Mouse (Mus musculus): ENCODE measurements around the gene Ncoa3. TPM values are rescaled to one million over a fixed set of nuclear protein-coding genes. Genes with fewer than 3 reads are reported as not detected.
A peak's percentile ranks its signal among the peaks of the same experiment; 100 is the strongest.

Ncoa3 gene
- polyA plus RNA-seq, 1 experiment from 2014 or later = 14.7 TPM

DNA sequence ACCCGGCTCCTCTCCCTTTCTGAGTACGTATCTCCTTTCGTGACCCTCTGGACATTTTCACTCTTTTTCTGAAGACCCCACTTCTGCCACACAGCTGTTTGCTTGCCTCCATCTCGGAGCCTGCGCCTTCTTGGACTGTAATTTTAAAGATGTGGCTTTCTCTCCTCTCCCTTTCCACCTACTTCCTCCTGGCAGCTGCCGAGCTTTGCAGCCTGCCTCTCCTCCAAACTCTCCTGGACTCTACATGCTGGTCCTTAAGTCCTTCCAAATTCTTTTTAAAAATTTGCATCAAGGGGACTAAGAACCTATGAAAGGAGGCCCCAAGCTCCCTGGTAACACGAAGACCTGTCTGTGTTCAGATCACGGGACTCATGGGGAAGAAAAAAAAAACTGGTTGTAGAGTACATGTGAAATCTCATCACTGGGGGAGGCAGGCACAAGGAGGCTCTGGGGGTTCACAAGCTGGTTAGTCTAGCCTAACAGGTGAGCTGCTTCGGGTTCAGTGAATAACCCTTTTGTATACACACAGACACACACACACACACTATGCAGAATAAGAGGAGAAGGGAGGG is 35.1 kb upstream of the Ncoa3 start:
- no peak overlapping the region for H3K4me2 ChIP-seq
- no peaks in the 10 kb centered on the region for H3K36me3 ChIP-seq
- no peaks in the 10 kb centered on the region for H3K9me3 ChIP-seq
- H3K4me1 ChIP-seq = no peaks in the 10 kb centered on the region
- H3K4me3 ChIP-seq = no peak overlapping the region
- no peak overlapping the region for H3K9ac ChIP-seq
- H3K27ac ChIP-seq = no peak overlapping the region; the same call in 1 of the 2 replicates
- WGBS = 68% methylated on average over 9 of the region's 9 CpGs
- no peak for ATAC-seq (ENCODE audit: insufficient number of reproducible peaks, insufficient read depth, low FRiP score, low TSS enrichment, low read depth)
- no peaks in the 10 kb centered on the region for H3K27me3 ChIP-seq

- WGBS = 83% methylated on average over 6 of the region's 6 CpGs
- Histone ChIP-seq H3K27me3 (no peaks in the 10 kb centered on the region), H3K4me3 (no peak overlapping the region), H3K27ac (no peak overlapping the region), H3K9me3 (no peaks in the 10 kb centered on the region), H3K36me3 (no peaks in the 10 kb centered on the region), H3K4me1 (no peaks in the 10 kb centered on the region), H3K4me2 (no peak overlapping the region), H3K9ac (no peak overlapping the region)
- no peak for ATAC-seq (ENCODE audit: insufficient number of reproducible peaks, insufficient read depth, low FRiP score, low TSS enrichment, low read depth)
These were observed 33.9 kb upstream of the Ncoa3 start for GRCm38 (mm10) chr2:165958556-165958955.

DNA sequence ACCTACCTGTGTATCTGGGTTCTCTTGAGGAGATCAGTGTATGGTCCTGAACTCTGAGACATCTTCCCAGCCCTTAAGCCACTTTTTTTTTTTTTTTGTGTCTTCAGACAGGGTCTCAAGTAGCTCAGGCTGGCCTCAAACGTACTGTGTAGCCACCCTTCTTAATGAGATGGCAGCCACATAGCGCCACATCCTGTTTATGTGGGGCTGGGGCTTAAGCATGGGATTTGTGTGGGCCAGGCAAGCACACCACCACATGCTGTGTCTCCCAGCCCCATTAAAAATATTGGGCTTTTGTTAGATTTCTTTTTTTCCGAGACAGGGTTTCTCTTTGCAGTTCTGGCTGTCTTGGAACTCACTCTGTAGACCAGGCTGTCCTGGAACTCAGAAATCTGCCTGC is 31.7 kb upstream of the Ncoa3 start:
- H3K4me2 ChIP-seq = no peak overlapping the region
- H3K27ac ChIP-seq = no peak overlapping the region
- WGBS = 83% methylated on average over 3 of the region's 3 CpGs
- H3K27me3 ChIP-seq = no peaks in the 10 kb centered on the region
- no peaks in the 10 kb centered on the region for H3K9me3 ChIP-seq
- ATAC-seq (ENCODE audit: insufficient number of reproducible peaks, insufficient read depth, low FRiP score, low TSS enrichment, low read depth) = no peak
- H3K4me1 ChIP-seq = no peaks in the 10 kb centered on the region
- H3K36me3 ChIP-seq = no peaks in the 10 kb centered on the region
- H3K4me3 ChIP-seq = no peak overlapping the region
- H3K9ac ChIP-seq = no peak overlapping the region

DNA sequence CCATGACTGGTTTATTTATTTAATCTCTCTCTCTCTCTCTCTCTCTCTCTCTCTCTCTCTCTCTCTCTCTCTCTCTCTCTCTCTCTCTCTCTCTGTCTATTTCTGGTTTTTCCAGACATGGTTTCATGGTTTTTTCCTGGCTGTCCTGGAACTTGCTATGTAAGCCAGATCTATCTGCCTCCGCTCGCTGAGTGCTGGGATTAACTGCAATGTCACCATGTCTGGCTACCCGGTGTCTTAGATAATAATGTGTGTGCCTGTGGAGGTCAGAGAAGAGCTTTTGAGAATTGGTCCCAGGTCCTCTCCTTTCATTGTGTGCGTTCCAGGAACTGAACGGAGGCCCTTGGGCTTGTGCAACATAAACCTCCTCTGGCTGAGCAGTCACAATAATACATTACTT is 29.6 kb upstream of the Ncoa3 start:
- no peaks in the 10 kb centered on the region for H3K36me3 ChIP-seq
- no peak overlapping the region for H3K27ac ChIP-seq
- no peak overlapping the region for H3K4me2 ChIP-seq
- no peak overlapping the region for H3K9ac ChIP-seq
- 86% methylated on average over 5 of the region's 5 CpGs for WGBS
- ATAC-seq (ENCODE audit: insufficient number of reproducible peaks, insufficient read depth, low FRiP score, low TSS enrichment, low read depth) = no peak
- no peaks in the 10 kb centered on the region for H3K9me3 ChIP-seq
- peaks cover 5% of the 10 kb centered on the region; the same call in 1 of the 2 replicates for H3K4me1 ChIP-seq
- H3K4me3 ChIP-seq = no peak overlapping the region
- no peaks in the 10 kb centered on the region for H3K27me3 ChIP-seq

DNA sequence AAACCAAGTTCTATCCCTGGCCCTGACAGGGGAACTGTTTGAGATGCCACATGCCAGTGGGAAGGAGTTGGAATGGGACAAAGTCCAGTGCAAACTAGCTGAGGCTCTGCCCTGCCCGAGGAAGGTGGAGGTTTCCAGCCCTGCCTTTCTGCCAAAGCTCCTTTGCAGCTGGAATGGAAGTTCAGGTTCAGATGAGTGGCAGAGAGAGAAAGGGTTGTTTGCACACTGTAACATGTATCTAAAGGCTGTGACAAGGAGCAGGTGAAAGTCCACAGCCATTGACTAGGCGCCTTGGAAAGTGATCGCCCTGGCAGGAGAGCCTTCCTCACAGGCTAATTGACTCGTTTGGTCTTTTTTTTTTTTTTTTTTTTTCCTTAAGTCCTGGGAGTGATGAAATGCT is 28.3 kb upstream of the Ncoa3 start:
- H3K4me2 ChIP-seq = no peak overlapping the region

GRCm38 (mm10) chr2:165967076-165967475 is 25.4 kb upstream of the Ncoa3 start:
- Histone ChIP-seq H3K4me2 (no peak overlapping the region), H3K9me3 (no peaks in the 10 kb centered on the region), H3K27ac (0 out of 2 replicates have a peak overlapping the region, but pooled peaks have one; percentile 39), H3K9ac (no peak overlapping the region), H3K27me3 (no peaks in the 10 kb centered on the region), H3K4me1 (peaks cover 12% of the 10 kb centered on the region; the same call in 1 of the 2 replicates), H3K4me3 (no peak overlapping the region), H3K36me3 (no peaks in the 10 kb centered on the region)
- ATAC-seq (ENCODE audit: insufficient number of reproducible peaks, insufficient read depth, low FRiP score, low TSS enrichment, low read depth) = no peak
- 85% methylated on average over 2 of the region's 2 CpGs for WGBS

More for the DNA sequence above, 28.3 kb upstream of the Ncoa3 start:
- no peaks in the 10 kb centered on the region for H3K27me3 ChIP-seq
- H3K36me3 ChIP-seq = no peaks in the 10 kb centered on the region
- ATAC-seq (ENCODE audit: insufficient number of reproducible peaks, insufficient read depth, low FRiP score, low TSS enrichment, low read depth) = no peak
- WGBS = 47% methylated on average over 4 of the region's 4 CpGs
- H3K9me3 ChIP-seq = no peaks in the 10 kb centered on the region
- H3K9ac ChIP-seq = no peak overlapping the region
- H3K4me1 ChIP-seq = peaks cover 11% of the 10 kb centered on the region; the same call in 1 of the 2 replicates
- H3K27ac ChIP-seq = no peak overlapping the region
- no peak overlapping the region for H3K4me3 ChIP-seq

DNA sequence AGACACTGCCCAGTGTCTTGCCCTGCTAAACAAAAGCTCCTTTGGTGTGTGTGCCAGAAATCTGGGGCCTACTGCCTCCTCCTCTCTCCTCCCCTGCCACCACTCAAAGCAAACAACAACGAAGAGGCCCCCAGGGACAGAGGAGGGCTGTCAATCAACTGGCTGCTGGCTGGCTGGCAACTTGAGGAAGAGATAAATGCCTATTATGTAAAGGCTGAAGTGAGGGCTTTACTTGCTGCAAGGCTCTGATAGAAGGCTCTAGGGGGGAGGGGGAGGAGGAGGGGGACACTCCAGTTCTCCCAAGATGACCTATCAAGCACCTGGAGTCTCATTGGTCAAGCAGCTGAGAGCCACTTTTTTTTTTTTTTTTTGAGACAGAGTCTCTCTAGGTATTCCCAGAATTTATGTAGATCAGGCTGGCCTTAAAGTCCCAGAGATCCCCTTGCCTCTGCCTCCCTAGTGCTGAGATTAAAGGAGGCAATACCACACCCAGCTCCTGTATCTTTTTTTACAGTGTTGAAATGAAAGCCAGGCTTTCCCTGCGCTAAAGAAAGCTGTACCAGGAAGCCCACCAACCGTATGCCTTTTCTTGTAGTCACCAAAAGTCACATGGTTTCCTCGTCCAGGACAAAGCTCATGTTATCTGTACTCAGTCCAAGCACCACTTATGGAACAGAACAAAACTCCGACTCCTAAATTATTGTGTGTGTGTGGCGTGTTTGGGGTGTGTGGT is 24.4 kb upstream of the Ncoa3 start:
- peaks cover 12% of the 10 kb centered on the region; the same call in 1 of the 2 replicates for H3K4me1 ChIP-seq
- no peak for ATAC-seq (ENCODE audit: insufficient number of reproducible peaks, insufficient read depth, low FRiP score, low TSS enrichment, low read depth)
- peak overlapping the region; percentile 39; the same call in 1 of the 2 replicates for H3K27ac ChIP-seq
- H3K4me3 ChIP-seq = no peak overlapping the region
- no peaks in the 10 kb centered on the region for H3K27me3 ChIP-seq
- H3K4me2 ChIP-seq = no peak overlapping the region
- no peaks in the 10 kb centered on the region for H3K9me3 ChIP-seq
- H3K36me3 ChIP-seq = no peaks in the 10 kb centered on the region
- 63% methylated on average over 6 of the region's 6 CpGs for WGBS
- no peak overlapping the region for H3K9ac ChIP-seq

DNA sequence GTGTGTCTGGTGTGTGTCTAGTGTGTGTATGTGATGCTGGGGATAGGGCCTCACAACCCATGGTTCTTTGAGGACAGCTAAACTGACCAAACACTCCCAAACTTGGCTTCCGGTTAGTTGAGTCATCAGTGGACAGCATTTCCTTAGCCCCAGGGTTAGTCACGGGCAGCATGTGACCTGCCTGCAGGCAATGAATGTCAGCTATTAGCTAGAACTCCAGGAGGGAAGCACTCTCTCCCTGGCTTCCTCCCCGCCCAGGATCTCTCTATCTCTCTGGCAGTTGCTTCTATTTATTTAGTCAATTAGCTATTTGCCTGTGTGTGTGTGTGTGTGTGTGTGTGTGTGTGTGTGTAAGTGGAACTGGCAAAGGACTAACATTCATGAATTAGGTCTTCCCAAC is 23.6 kb upstream of the Ncoa3 start:
- Histone ChIP-seq H3K9ac (no peak overlapping the region), H3K4me1 (peaks cover 12% of the 10 kb centered on the region; the same call in 1 of the 2 replicates), H3K4me3 (no peak overlapping the region), H3K27ac (no peak overlapping the region), H3K27me3 (no peaks in the 10 kb centered on the region), H3K9me3 (no peaks in the 10 kb centered on the region), H3K4me2 (no peak overlapping the region), H3K36me3 (no peaks in the 10 kb centered on the region)
- ATAC-seq (ENCODE audit: insufficient number of reproducible peaks, insufficient read depth, low FRiP score, low TSS enrichment, low read depth) = no peak
- 32% methylated on average over 3 of the region's 3 CpGs for WGBS

GRCm38 (mm10) chr2:165969391-165969790 is 23.0 kb upstream of the Ncoa3 start:
- Histone ChIP-seq H3K27me3 (no peaks in the 10 kb centered on the region), H3K4me2 (no peak overlapping the region), H3K9ac (no peak overlapping the region), H3K27ac (no peak overlapping the region), H3K4me3 (no peak overlapping the region), H3K4me1 (peaks cover 12% of the 10 kb centered on the region; the same call in 1 of the 2 replicates), H3K9me3 (no peaks in the 10 kb centered on the region), H3K36me3 (no peaks in the 10 kb centered on the region)
- no peak for ATAC-seq (ENCODE audit: insufficient number of reproducible peaks, insufficient read depth, low FRiP score, low TSS enrichment, low read depth)
- WGBS = 49% methylated on average over 8 of the region's 8 CpGs

DNA sequence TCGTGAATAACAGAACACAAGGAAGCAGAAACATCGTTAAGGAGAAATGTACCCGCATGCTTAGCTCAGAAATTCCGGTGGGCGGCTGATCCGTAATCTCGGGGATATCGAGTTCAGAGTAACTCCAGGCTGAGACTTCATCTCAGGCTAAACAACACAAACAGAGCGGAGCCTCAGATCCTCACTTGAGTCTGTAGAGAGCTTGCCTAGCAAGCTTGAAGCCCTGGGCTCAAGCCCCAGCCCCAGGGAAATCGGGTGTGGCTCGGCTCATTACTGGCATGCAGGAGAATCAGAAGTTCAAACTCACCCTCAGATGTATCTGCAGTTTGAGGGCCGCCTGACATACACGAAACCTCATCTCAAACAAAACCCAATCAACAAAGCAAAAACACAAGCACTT is 22.5 kb upstream of the Ncoa3 start:
- ATAC-seq (ENCODE audit: insufficient number of reproducible peaks, insufficient read depth, low FRiP score, low TSS enrichment, low read depth) = no peak
- Histone ChIP-seq H3K4me2 (no peak overlapping the region), H3K4me3 (no peak overlapping the region), H3K36me3 (no peaks in the 10 kb centered on the region), H3K9ac (no peak overlapping the region), H3K9me3 (no peaks in the 10 kb centered on the region), H3K27ac (no peak overlapping the region), H3K27me3 (no peaks in the 10 kb centered on the region), H3K4me1 (peaks cover 12% of the 10 kb centered on the region; the same call in 1 of the 2 replicates)
- WGBS = 72% methylated on average over 13 of the region's 13 CpGs

GRCm38 (mm10) chr2:165970767-165971166 is 21.7 kb upstream of the Ncoa3 start:
- Histone ChIP-seq H3K36me3 (no peaks in the 10 kb centered on the region), H3K4me1 (peaks cover 12% of the 10 kb centered on the region; the same call in 1 of the 2 replicates), H3K27me3 (no peaks in the 10 kb centered on the region), H3K9me3 (no peaks in the 10 kb centered on the region), H3K4me2 (no peak overlapping the region), H3K9ac (no peak overlapping the region), H3K4me3 (no peak overlapping the region), H3K27ac (no peak overlapping the region)
- WGBS = 90% methylated on average over 7 of the region's 7 CpGs
- ATAC-seq (ENCODE audit: insufficient number of reproducible peaks, insufficient read depth, low FRiP score, low TSS enrichment, low read depth) = no peak

- ATAC-seq (ENCODE audit: insufficient number of reproducible peaks, insufficient read depth, low FRiP score, low TSS enrichment, low read depth) = no peak; the same call in 1 of the 2 replicates
- Histone ChIP-seq H3K9ac (no peak overlapping the region), H3K27ac (no peak overlapping the region), H3K27me3 (no peaks in the 10 kb centered on the region), H3K36me3 (no peaks in the 10 kb centered on the region), H3K4me2 (no peak overlapping the region), H3K4me3 (no peak overlapping the region), H3K9me3 (no peaks in the 10 kb centered on the region), H3K4me1 (no peaks in the 10 kb centered on the region)
- 81% methylated on average over 1 of the region's 1 CpGs for WGBS
These were observed 18.1 kb upstream of the Ncoa3 start for GRCm38 (mm10) chr2:165974383-165974782.

Measured in embryonic facial prominence, embryonic 13.5 days (tissue).